Mouse (Mus musculus) heart, postnatal 10 days (tissue): ENCODE data around the gene Clk3. TPM values are rescaled to one million over a fixed set of nuclear protein-coding genes. Genes with fewer than 3 reads are reported as not detected.
"Not testable (repeated sequence)": the region's sequence is repeated elsewhere in the genome, so short reads cannot be mapped to it uniquely, and the experiment has no call there.

Experiments used
- DNase-seq, 2 experiments: peaks; one replicate each; pipeline ENCODE4 v3.0.0; 2021
- intact Hi-C: fragments of 180-260 bp; cut with DNase I; formaldehyde crosslinking; loops from one replicate; pipeline ENCODE4 v1.15.1; 2025
- total RNA-seq, 2 experiments: library from RNA; stranded (reverse); gene quantifications; 2 replicates each; pipeline ENCODE4 v1.2.3; 2021

Gene Clk3
- total RNA-seq, 2 experiments from 2014 or later = 35.2 to 37.9 TPM

DNA sequence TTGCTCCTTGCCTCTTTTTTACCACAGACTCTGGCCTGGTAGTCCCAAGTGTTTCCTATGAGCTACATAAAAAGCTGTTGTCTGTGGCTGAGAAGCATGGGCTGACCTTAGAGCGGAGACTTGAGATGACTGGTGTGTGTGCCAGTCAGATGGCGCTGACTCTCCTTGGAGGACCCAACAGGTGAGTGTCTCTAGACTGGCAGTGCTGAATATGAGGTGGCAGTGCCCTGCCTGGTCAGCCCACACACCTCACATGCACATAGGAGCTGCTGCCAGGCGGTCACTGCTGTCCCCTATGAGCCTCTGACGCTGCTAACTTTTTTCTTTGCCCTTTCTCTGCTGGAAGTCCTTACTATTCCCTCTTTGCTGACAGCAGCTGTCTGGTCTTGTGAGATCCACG is 25.8 kb downstream of the Clk3 start:
- intact Hi-C loops = no loop called here
- no peak for DNase-seq

DNA sequence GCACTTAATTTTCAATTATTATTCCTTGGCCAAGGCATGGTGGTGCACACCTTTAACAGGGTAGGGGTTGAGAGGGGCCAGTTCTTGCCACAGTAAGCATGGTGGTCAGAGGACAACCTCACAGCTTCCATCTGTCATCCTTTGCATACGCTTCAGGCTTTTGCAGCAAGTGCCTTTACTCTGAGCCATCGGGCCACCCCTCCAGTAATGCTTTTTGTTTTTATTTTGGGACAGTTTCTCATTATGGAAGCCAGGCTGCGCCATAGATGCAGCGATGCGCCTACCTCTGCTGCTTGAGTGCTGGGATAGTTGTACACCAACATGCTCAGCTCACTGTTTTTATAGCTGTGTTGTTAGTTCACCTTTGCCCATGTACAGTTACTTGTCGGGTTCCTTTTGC is 32.1 kb downstream of the Clk3 start:
- DNase-seq = no peak
- intact Hi-C loops = no loop called here

DNA sequence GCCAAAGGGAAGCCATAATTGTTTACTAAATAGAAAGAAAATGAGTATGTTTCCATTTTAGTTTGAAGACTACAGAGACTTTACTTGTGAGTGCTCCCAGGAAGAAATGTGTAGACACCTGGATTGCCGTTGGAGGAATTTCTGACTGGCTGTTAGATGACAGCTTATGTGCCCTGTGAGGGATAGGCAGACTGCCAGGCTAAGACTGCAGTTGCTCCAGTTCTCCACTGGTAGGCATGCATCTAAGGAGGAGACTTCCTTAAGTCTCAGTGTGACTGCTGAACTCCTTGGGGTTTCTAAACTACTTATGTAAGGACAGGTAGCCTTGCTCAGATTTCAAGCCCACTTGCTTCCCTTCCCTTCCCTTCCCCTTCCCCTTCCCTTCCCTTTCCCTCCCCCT is 37.3 kb downstream of the Clk3 start:
- no peak for DNase-seq
- intact Hi-C loops = no loop called here

DNA sequence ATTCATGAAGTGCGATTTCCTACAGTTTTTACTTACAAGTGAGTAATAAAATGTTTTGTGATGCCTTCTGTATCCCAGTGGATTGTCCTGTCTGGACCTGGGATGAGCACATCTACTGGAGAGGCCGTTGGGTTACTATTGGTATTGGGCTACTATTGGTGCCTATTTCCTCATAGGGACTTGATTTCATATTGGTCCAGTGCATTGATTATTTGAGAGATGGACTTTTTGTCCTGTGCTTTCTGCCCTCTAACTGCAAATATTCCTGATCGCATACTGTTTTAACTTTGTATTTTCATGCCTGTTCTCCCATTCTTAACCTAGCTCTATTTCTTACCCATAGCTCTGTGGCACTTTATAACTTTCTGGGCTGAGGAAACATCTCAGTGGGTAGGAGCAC is 41.0 kb downstream of the Clk3 start:
- no peak for DNase-seq

DNA sequence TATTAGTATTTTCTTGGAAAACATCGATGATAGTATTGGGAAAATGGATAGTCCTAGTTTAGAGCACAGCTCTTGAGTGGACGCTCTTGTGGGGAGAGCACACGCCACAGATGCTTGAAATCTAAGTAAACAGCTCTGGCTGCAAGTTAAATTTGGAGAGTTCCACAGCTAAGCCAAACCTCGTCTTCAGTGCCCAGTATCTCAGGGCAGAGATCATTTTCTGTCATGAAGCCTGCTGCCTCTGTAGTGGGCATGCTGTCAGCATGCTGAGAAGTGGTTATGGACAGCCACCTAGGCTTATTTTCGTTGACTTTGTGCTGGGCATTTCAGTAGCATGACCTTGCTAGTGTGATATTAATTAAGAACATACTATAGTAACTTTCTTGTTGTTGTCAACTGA is 41.9 kb downstream of the Clk3 start:
- DNase-seq = no peak
- intact Hi-C loops = no loop called here

More for the DNA sequence above, 41.0 kb downstream of the Clk3 start:
- intact Hi-C loops = no loop called here

DNA sequence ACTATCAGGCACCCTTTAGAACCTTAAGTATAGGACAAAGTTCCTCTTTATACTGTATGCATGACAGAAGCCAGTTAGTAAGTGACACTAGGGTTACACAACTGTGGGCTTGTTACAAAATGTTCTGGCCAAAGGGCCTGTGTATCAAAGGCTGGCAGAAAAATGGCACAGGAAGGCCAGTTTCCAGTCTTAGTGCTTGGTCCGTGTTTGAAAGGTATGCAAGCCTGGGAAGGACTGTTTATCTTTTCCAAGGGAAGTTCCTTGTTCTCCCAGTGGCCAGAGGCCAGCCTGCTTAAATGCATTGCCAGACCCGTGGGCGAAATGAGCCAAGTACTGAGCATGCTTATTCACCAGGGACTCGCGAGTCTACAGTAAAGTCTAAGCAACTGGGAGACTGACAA is 42.3 kb downstream of the Clk3 start:
- intact Hi-C loops = no loop called here
- DNase-seq = peak; percentile 81 to 84

DNA sequence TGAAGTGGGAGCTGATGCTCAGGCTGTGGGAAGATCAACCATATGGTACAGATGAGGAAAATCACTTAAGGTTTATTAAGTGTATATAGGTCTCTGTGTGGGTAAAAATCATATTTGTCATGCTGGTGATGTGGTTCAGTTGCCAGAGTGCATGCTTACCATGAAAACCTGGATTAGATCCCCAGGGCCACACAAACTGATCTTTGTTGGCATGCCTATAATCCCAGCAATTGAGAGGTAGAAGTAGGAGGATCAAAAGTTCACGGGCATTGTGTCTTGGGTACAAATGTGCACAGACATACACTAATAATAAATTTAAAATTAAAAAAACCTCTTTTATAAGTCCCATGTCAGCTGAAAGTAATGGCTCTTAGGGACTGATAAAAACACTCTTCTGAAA is 43.3 kb downstream of the Clk3 start:
- no peak for DNase-seq
- intact Hi-C loops = no loop called here

DNA sequence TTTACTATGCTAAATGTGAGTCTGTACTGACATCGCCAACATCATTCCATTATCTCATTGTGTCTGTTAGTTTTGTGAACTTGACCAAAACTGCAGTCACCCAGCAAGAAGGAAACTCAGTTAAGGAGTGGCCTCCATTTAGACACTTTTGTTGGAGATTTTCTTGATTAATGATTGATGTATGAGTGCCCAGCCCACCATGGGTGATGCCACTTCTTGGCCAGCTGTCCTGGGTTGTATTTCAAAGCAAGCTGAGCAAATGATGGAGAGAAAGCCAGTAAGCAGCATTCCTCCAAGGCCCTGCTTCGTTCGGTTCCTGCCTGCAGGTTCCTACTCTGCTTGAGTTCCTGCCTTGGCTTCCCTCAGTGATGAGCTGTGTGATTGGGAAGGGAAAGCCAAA is 44.9 kb downstream of the Clk3 start:
- intact Hi-C loops = no loop called here

DNA sequence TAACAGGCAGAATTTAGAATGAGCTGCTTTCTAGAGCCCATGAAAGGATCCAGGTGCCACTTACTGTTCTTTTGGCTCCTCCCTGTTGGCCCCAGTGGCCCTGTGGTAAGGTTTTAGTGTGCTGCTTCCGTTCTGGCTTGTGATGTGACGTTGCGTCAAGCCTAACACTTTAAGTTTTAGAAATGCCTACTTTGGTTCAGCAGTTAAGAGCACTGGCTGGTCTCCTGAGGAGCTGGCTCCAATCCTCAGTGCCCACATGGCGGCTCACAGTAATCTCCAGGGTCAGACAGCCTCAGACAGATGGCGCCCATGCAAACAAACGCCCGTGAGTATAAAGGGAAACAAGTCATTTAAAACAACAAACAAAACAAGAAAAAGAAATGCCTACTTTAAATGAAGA is 47.3 kb downstream of the Clk3 start:
- no peak for DNase-seq
- intact Hi-C loops = no loop called here

More for the DNA sequence above, 44.9 kb downstream of the Clk3 start:
- no peak for DNase-seq

DNA sequence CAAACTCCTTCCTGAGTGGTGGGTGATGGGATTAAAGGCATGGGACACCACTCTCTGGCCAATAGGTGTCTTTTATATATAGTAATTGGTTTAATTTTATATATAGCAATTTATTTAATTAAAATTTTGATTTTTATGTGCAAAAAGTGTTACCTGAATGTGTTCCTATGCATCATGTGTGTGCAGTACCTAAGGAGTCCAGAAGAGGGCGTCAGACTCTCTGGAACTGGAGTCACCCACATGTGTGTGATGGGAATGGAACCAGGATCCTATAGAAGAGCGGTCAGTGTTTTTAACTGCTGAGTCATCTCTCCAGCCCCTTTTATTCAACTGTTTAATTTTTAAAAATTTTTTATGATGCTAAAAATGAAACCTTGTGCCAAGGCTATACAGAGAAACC is 53.5 kb downstream of the Clk3 start:
- intact Hi-C loops = no loop called here
- DNase-seq = no peak

DNA sequence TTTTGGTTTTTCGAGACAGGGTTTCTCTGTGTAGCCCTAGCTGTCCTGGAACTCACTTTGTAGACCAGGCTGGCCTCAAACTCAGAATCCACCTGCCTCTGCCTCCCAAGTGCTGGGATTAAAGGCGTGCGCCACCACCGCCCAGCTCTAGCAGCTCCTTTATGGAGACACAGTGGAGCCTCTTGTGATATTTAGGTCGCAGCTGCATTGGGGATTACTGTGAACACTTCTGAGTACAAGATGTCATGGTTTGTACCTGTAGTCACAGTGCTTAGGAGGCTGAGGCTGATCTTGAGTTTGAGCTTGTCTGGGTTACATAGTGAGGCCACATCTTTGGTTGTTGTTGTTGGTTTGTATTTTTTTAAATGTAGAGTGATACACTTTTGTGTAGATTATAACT is 55.4 kb downstream of the Clk3 start:
- intact Hi-C loops, DNase-seq: not testable (repeated sequence)

DNA sequence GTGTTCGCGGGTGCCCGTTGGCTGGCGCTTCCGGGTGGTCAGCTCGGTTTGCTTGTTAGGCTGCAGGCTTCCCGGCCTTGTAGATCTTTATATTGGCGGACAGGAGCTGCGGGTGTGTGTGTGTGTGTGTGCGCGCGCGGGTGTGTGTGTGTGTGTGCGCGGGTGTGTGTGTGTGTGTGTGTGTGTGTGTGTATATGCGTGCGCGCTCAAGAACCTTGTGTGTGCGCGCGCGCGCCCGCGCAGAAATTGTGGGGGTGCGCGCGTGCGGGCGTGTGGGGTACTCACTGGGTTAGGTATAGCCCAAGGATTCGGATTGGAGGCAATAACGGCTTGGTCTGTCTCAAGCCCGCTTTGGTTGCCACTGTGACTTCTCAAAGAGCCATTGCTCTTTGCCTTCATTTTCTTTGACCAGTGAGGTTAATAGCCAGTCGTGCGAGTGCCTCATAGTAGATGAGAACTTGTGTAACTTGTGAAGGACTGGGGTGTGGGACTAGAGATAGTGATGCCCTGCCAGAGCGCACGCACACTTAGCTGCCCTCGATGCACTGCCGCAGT is 56.9 kb downstream of the Clk3 start:
- peak; percentile 32 to 54 for DNase-seq
- intact Hi-C loops = loop anchor here (5.0 kb wide), 1 partner anchor 41 kb away; no protein-coding TSS in a partner anchor

DNA sequence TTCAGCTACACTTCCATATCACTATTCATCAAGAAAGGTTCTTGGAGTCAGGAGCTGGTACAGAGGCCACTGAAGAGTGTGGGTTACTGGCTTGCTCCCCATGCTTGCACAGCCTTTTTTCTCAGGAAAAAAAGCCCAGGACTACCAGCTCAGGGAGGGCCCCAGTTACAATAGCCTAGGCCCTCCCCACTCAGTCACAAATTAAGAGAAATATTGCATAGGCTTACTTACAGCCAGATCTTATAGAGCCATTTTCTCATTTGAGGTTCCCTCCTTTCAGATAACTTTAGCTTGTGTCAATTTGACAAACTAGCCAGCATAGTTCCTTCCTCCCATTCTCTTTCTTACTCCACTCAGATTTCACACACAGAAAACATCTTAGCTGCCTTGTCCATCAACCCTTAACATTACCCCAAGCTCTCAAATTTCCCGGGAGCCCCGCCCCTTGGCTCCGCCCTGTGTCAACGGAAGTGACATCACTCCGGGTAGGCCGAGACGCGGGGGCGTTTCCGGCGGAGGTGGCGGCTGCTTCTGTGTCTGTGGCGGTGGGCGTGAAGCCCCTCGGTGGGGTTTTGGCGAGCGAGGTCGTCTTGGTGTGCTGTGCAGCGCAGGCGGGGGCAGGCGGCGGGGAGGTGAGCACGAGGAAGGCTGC is 57.5 kb downstream of the Clk3 start, which contains the start of gene Edc3:
Gene Edc3 (plus strand): TSS at position 473 of the 652 bp plus-strand sequence.
- DNase-seq = peak; percentile 93 to 96
- intact Hi-C loops = loop anchor here (5.0 kb wide), 1 partner anchor 41 kb away; no protein-coding TSS in a partner anchor

DNA sequence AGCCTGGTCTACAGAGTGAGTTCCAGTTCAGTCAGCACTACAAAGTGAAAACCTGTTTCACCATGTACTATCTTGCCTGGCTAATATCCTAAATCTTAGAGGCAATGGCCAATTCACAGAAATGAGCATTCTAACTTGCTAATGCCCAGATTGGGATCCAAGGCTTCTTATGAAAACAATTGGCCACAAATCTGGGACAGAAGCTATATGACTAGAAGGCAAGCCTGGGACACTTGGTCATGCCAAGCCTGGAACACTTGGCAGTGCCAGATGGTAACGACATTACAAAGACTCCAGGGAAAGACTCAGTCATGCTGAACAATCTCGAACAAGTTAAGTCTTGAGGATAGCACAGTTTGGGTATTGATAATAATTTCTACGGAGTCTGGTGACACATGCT is 59.2 kb downstream of the Clk3 start:
- intact Hi-C loops = loop anchor here (5.0 kb wide), 1 partner anchor 39 kb away; no protein-coding TSS in a partner anchor
- no peak for DNase-seq

Other genes with a start within 250 kb of the Clk3 start
- gene Cox5a, start 244.6 kb downstream of the Clk3 start, total RNA-seq = 1,000 to 10,000 TPM; 2,186 to 2,217 TPM
- gene Fam219b, start 228.3 kb downstream of the Clk3 start, total RNA-seq = 1 to 10 TPM; 8.0 to 9.1 TPM
- 100 to 1,000 TPM; 129 to 131 TPM for gene Mpi, start 213.1 kb downstream of the Clk3 start, total RNA-seq
- 10 to 100 TPM; 34.3 to 35.4 TPM for gene Scamp2, start 204.9 kb downstream of the Clk3 start, total RNA-seq
- gene Ulk3, start 176.4 kb downstream of the Clk3 start, total RNA-seq = 10 to 100 TPM in 1 of 2 experiments, 1 to 10 TPM in 1; 8.3 to 10.1 TPM
- gene Cplx3, start 159.6 kb downstream of the Clk3 start, total RNA-seq = not detected
- not detected for gene Lman1l, start 145.1 kb downstream of the Clk3 start, total RNA-seq
- 10 to 100 TPM; 35.9 to 44.5 TPM for gene Csk, start 112.2 kb downstream of the Clk3 start, total RNA-seq
- not detected for gene Cyp1a2, start 82.2 kb downstream of the Clk3 start, total RNA-seq
- gene Cyp1a1, start 77.9 kb downstream of the Clk3 start, total RNA-seq = not detected
- gene Edc3, start 57.3 kb downstream of the Clk3 start, total RNA-seq = 10 to 100 TPM in 1 of 2 experiments, 1 to 10 TPM in 1; 8.2 to 10.3 TPM
- 1 to 10 TPM; 4.4 to 7.0 TPM for gene Arid3b, start 70.9 kb upstream of the Clk3 start, total RNA-seq
- gene Ubl7, start 145.1 kb upstream of the Clk3 start, total RNA-seq = 10 to 100 TPM; 69.4 to 81.8 TPM
- gene Sema7a, start 174.3 kb upstream of the Clk3 start, total RNA-seq = 10 to 100 TPM; 45.2 to 48.3 TPM
- under 1 TPM; 0.35 to 0.50 TPM for gene Cyp11a1, start 240.6 kb upstream of the Clk3 start, total RNA-seq